Mouse (Mus musculus) cerebellum, postnatal 14 days (tissue): ENCODE measurements around the gene Olfr1275.

Source experiments
- DNase-seq, 2 experiments: peaks; one replicate each; pipeline ENCODE4 v3.0.0; 2021; ENCODE audit warnings: mixed read lengths in 2 of 2

Gene Olfr1275

GRCm38 (mm10) chr2:111235186-111235585, at the start of gene Olfr1275:
Gene Olfr1275 (minus strand): TSS chr2:111235286.
- no peak for DNase-seq

GRCm38 (mm10) chr2:111274006-111274405, 38.9 kb upstream of the Olfr1275 start, which contains the start of gene Olfr1277:
Gene Olfr1277 (minus strand): TSS chr2:111274106.
- DNase-seq = no peak

GRCm38 (mm10) chr2:111254216-111254615, 19.1 kb upstream of the Olfr1275 start, which contains the start of gene Olfr1276:
Gene Olfr1276 (plus strand): TSS chr2:111254516.
- DNase-seq = no peak

GRCm38 (mm10) chr2:111229502-111229901, 5.6 kb downstream of the Olfr1275 start, which contains the start of gene 4930430A15Rik:
Gene 4930430A15Rik (minus strand): TSS chr2:111229602.
- no peak for DNase-seq

GRCm38 (mm10) chr2:111182068-111182467, 53.0 kb downstream of the Olfr1275 start:
- no peak for DNase-seq
